Mouse (Mus musculus) cerebellum, adult 2 months (tissue): ENCODE results near the gene Sucnr1.

ENCODE experiments used
- CTCF ChIP-seq: fragments of 200-500 bp; IDR thresholded peaks from 2 replicates; pipeline ENCODE4 v1.5.1; 2011; ENCODE audit warnings: low read depth, mild to moderate bottlenecking, control low read depth, low read length, moderate library complexity, borderline replicate concordance; ENCODE audit not compliant: insufficient read depth
- POLR2A ChIP-seq: fragments of 200-500 bp; IDR thresholded peaks from 2 replicates; pipeline ENCODE4 v1.6.1; 2011; ENCODE audit warnings: low read length, control low read depth, borderline replicate concordance; ENCODE audit not compliant: insufficient read depth

GRCm38 (mm10) chr3:60082746-60083145, 1.1 kb downstream of the Sucnr1 start:
- TF ChIP-seq POLR2A (no peak), CTCF (no peak)
